Mouse (Mus musculus) gastrocnemius, postnatal 25 days (tissue): ENCODE data around the gene Stub1. TPM values are rescaled to one million over a fixed set of nuclear protein-coding genes. Genes with fewer than 3 reads are reported as not detected.
"Not testable (repeated sequence)": the region's sequence is repeated elsewhere in the genome, so short reads cannot be mapped to it uniquely, and the experiment has no call there.

Source experiments
- DNase-seq: peaks from one replicate; pipeline ENCODE4 v3.0.0; 2022
- total RNA-seq, 2 experiments: library from RNA; stranded (reverse); gene quantifications; 1 replicate in 1 of 2; 2 replicates in 1 of 2; pipeline ENCODE4 v1.2.3; 2021

Gene Stub1
- total RNA-seq, 2 experiments from 2014 or later, result 76.9 to 84.4 TPM

DNA sequence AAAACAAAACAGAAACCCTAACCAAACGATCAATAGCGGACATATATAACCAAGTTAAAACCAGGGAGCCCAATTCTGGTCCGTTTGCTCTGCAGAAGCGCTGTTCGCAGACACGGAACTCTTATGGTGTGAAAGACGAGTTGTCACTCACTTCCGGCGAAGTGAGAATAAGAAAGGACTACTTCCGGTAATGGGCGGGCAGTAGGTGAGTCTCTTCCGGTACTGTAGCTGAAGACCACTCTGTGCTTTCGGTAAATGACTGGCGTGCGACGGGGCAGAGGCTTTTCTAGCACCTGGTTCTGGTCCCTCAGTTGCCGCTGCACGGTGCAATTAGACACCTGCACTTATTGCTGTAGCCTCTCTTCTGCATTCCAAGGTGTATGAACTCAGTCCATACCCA lies 9.8 kb downstream of the Stub1 start, which contains the start of gene Wdr24:
Gene Wdr24 (plus strand): TSS at position 176 of the 400 bp plus-strand sequence.
- no peak for DNase-seq

DNA sequence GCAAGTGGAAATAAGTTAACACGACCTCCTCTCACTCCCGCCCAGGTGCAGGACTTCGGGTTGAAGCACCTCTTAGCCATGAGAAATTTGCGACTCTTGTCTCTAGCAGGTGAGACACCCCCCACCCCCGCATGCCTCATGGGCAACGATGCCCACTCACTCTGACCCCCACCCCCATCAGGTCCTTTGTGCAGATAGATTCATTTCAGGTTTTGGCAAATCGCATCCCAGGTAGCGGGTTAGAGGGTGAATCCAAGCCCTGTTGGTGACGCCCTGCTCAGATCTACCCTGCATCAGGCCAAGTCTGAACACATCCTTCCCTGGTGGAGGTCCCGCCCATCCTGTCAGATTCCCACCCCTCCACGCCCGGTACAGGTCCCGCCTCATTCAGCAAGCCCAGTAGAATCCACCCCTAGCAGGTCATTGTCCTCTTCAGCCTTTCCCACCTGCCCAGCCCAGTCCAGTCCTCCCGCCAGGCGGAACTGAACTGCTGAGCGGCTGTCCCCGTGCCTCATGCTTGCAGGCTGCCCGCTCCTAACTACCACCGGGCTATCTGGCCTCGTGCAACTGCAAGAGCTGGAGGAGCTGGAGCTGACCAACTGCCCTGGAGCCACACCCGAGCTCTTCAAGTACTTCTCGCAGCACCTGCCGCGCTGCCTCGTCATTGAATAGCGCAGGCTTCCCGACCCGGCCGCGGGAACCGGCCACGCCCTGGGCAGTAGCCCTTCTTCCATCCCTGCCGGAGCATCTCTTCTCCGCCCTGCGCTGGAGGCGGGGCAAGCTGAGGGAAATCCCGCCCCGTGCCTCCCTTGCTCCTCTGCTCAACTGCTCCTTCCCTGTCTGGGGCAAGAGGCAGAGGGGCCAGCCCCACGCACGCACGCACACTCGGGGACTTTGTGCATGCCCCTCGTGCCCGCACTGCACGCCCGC lies 14.1 kb downstream of the Stub1 start:
- no peak for DNase-seq

GRCm38 (mm10) chr17:25817662-25818061 lies 15.5 kb downstream of the Stub1 start:
- no peak for DNase-seq

DNA sequence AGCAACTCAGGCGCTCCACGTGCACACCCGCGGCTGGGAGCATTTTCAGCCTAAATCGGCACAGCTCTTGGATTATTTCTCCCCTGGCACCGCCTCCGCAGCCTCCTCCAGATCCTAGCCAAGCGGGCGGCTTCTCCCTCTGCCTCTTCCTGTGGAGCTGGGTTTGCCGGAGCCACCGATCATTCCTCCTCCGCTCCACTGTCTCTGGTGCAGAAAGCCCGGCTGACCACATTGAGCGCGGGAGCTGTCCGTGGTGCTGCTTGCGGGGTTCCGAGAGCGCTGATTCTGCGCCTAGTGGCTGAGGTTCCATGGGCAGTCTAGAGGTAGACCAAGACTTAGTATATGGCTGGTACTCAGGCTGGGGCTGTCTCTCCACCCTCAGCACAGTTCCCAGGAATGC lies 19.7 kb downstream of the Stub1 start:
- DNase-seq, result peak; percentile 55

DNA sequence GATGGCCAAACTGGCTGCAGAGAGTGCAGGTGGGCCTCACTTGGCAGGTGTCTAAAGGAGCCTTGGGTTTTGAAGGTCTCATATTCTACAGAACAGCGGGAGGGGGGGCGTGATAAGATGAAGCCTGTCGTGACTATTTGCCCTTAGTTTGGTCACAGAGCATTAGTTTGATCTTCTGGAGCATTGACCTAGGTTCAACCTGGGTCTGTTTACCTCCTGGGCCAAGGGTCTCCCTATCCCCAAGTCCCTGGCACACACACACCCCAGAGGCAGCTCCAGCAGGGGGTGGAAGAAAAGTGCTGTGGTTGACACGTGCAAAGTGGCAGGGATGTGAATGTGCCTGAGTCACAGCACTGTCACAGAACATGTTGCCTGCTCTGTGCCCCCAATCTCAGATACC lies 22.3 kb downstream of the Stub1 start:
- no peak for DNase-seq

DNA sequence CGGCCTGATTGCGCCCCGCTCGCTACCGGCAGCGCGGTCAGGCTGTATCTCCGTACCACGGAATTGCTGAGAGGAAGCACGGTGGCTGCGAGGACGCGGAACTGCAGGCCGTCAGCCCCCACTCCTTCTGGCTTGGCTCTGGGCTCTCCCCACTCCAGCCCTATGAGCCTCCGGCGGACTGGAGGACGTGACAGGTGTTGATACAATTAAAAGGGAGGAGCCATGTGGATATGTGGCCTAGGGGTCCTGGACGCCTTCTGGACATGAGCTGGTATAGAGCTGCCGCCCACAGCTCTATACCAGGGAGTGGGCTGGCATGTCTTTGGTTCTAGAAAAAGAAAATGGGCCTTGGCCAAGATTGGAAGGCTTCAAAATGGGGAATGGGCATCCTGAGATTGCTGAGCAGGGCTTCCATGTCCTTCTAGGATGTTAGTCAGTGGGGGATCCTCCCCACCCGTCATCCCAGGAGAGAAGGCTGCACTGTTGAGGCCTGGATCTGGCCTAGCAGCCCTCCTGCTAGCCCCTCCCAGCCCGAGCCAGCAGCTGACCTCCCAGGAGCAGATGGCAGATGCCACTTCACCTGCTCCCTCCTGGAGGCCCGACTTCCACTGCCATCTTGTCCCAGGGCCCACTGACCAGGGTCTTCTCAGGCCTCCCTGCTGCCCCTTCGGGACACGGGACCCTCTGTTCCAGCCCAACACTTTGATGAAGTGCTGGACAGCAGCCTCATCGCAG lies 23.4 kb downstream of the Stub1 start:
- DNase-seq, result no peak

- peak; percentile 55 for DNase-seq
Measured at GRCm38 (mm10) chr17:25808789-25809605, 24.2 kb downstream of the Stub1 start, which contains the start of gene Fbxl16. Gene Fbxl16 (plus strand): TSS chr17:25809085.

DNA sequence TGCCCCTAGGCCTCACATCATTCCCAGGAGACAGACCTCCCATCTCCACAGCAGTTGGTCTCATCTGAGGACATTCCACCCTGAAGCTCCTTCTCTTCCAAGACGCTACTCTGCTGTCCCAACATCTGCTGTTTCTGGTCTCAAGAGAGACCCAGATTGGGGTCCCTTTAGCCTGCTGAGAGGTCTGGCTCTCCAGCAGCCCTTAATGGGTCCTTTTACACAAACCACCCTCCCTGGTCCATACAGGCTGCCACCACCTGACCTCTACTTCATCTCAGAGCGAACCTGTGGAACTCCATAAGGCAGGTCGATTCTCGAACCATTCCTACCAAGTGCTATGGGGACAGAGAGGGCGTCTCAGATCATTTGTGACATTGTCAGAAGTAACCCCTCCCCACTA lies 25.2 kb downstream of the Stub1 start:
- DNase-seq, result no peak

GRCm38 (mm10) chr17:25807452-25807851 lies 25.8 kb downstream of the Stub1 start:
- not testable (repeated sequence) for DNase-seq

DNA sequence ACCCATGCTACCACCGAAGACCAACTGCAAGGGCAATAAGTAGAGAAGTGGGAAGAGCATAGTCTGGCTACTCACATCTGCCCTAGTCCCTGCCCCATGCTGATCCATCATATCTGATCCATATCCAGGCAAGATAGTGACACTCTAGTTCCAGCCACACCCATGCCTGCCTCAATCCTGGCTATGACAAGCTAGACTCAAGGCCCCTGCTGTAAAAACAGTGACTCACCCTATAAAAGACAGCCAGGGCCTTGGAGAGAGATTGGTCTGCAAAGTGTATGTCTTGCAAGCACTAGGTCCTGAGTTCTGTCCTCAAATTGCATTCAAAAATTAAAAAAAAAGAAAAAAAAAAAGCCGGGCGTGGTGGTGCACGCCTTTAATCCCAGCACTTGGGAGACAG lies 26.7 kb downstream of the Stub1 start:
- DNase-seq, result no peak

GRCm38 (mm10) chr17:25802825-25803517 lies 30.2 kb downstream of the Stub1 start:
- peak; percentile 55 for DNase-seq

- no peak for DNase-seq
Measured at GRCm38 (mm10) chr17:25801029-25801428, 32.2 kb downstream of the Stub1 start.

- DNase-seq, result peak; percentile 89
Measured at GRCm38 (mm10) chr17:25796951-25797369, 36.2 kb downstream of the Stub1 start, which contains the start of gene Metrn. Gene Metrn (minus strand): TSS chr17:25797136.

DNA sequence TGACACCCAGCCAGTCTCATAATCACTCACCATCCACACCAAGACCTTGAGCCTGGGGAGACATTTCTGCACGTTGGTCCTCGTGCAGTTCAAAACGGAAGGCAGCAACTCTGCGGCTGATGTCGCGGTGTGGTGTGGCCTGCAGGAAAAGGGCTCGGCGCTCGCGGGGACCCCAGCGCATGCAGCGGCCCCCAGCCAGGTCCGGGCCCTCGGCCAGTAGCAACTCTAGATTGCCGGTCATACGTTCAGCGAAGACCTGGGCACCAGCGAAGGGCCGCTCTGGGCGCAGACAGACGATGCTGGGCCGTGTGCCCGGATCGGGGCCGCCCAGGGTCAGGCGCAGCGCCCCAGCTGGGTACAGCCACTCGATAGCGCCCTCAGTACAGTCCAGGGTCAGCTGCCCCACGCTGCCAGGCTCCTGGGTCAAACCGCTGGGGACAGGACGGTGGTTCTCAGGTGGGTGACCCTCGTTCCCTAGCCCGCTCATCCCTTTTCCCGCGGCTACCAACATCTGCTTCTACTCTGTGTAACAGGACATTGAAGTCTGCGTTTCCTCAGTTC lies 36.9 kb downstream of the Stub1 start:
- peak; percentile 76 for DNase-seq

DNA sequence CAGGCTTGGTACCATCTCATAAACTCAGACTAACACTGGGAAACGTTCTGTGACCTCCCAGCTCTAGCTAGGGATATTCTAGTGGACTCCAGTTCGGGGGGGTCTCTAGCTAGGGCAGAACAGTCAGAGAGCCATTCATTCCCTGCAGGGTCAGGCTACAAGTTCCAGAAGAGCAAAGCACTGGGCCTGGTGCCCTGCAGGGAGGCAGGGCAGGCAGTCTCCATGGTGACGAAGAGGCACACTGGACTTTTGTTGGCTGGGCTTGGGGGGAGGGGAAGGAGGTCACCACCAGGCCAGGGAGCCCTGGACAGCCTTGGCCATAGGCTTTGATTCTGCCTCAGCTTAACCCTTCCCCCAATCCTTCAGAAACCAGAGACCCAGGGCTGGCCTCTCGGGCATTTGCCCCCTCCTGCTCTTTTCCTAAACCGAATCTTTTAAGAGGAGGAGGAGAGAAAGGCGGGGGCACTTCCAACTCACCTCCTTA lies 37.6 kb downstream of the Stub1 start, which contains the start of gene AC134908.4:
Gene AC134908.4 (minus strand): TSS at position 51 of the 484 bp plus-strand sequence.
- DNase-seq, result no peak

GRCm38 (mm10) chr17:25794998-25795397 lies 38.2 kb downstream of the Stub1 start:
- DNase-seq, result no peak

DNA sequence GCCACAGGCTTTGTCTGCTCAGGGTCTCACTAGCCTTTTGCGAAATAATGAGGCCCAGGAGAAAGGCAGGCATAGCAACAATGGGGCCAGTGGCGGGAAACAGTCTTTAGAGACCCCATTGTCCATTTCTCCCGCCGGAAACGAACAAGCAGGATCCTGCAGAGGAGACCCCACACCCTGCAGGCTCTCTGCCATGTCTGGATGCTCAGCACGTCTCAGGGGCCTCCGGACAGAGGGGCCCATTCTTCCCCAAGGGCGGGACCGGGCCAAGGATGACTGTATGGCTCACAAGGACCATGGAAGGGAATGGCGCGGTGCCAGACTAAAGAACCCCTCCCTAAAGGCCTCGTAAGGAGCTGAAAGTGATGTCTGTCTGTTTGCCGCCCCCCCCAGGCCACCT lies 39.0 kb downstream of the Stub1 start:
- no peak for DNase-seq

GRCm38 (mm10) chr17:25792615-25793014 lies 40.6 kb downstream of the Stub1 start, which contains the start of gene Fam173a:
Gene Fam173a (minus strand): TSS chr17:25792901.
- DNase-seq, result peak; percentile 76

DNA sequence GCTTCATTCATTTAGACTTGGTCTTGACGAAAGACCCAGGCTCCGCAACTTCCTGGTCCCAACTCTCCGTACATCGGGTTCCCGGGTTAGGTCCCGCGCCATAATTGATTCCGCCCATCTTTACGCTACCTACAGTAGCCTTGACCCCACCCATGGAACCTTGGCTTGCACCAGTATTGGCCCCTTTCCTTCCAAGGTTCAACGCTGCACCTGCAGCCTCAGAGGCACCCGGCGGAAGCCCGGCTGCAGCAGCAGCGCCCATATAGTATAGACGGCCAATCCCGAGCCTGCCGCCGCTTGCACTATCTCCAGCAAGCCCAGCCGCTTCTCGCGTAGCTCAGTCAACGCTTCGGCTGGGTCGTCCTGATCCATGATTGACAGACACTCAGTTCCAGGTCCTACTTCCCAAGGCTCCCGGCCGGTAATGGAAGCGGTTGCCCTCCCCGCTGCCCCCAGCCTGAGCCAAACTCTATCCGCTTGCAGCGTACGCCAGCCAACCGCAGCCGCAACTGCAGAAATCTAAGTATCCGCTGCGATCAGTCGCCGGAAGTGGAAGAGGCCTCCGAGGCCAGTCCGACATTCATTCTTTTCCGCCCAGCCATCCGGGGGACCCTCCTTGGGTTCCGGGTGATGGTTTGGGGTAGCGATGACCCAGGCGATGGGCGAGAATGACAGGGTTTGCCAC lies 41.2 kb downstream of the Stub1 start:
- peak; percentile 77 for DNase-seq

DNA sequence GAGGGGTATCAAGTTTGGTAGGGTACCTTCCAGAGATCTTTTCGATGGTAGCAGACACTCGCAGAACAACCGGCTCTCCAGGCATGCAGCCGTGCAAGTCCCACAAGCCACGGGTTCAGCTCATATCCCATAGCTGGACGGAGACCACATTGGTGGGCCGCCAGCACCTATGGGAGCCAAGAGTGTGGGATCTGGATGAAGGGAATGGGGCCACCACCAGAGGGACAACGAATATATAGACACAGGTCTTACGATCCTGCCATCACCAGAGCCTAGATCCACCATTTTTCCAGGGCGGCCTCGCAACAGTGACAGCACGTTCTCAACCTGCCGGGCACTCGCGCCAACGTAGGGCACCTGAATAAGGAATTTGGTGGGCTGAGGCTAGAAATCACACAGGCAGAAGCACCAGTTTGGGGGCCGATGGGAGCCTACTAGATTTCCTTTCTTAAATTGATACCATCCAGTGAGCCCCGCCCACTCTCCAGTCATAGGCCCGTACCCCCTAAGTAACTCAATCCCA lies 41.8 kb downstream of the Stub1 start:
- no peak for DNase-seq
